Mouse (Mus musculus) lung, embryonic 14.5 days (tissue): ENCODE results near the gene Rhd. TPM values are rescaled to one million over a fixed set of nuclear protein-coding genes. Genes with fewer than 3 reads are reported as not detected.

Experiments
- ATAC-seq: fragments of 200-750 bp; cut with Nextera tagmentation; 2 replicates; pipeline ENCODE4 v1.8.0; 2017; ENCODE audit warnings: mild to moderate bottlenecking, moderate TSS enrichment, moderate library complexity; ENCODE audit not compliant: insufficient read depth
- DNase-seq: peaks from one replicate; pipeline ENCODE4 v3.0.0-alpha.2; 2015
- H3K27ac ChIP-seq: fragments of 300-500 bp; sonication (generic); 2 replicates; pipeline ENCODE4 v1.5.1; 2014; ENCODE audit warnings: low read depth, mild to moderate bottlenecking, moderate library complexity
- H3K27me3 ChIP-seq: fragments of 300-500 bp; sonication (generic); 2 replicates; pipeline ENCODE4 v1.6.1; 2014; ENCODE audit warnings: low read length, control low read depth; ENCODE audit not compliant: insufficient read depth
- H3K36me3 ChIP-seq: fragments of 300-500 bp; sonication (generic); 2 replicates; pipeline ENCODE4 v1.6.1; 2014; ENCODE audit warnings: control low read depth; ENCODE audit not compliant: insufficient read depth
- H3K4me1 ChIP-seq: fragments of 300-500 bp; sonication (generic); 2 replicates; pipeline ENCODE4 v1.6.1; 2014; ENCODE audit warnings: antibody characterized with exemption, control low read depth; ENCODE audit not compliant: insufficient read depth
- H3K4me2 ChIP-seq: fragments of 300-500 bp; sonication (generic); 2 replicates; pipeline ENCODE4 v1.6.1; 2014; ENCODE audit warnings: mild to moderate bottlenecking
- H3K4me3 ChIP-seq: fragments of 300-500 bp; sonication (generic); 2 replicates; pipeline ENCODE4 v1.5.1; 2014; ENCODE audit warnings: low read depth, low read length
- H3K9ac ChIP-seq: fragments of 300-500 bp; sonication (generic); 2 replicates; pipeline ENCODE4 v1.6.1; 2014
- H3K9me3 ChIP-seq: fragments of 300-500 bp; sonication (generic); 2 replicates; pipeline ENCODE4 v1.6.1; 2016; ENCODE audit warnings: low read depth, low read length, control low read depth
- CTCF ChIP-seq: IDR thresholded peaks from 2 replicates; pipeline ENCODE4 v1.5.1; 2016; ENCODE audit warnings: antibody characterized with exemption, low read depth
- WGBS: fragments of 180-500 bp; shearing (Covaris S2); extraction: QIAGEN DNeasy Blood & Tissue Kit; methylation state at CpG from one replicate; pipeline ENCODE4 v1.1.7; 2014; 5-methylcytosine and 5-hydroxymethylcytosine counted together
- polyA plus RNA-seq: library from polyadenylated mRNA; unstranded; fragments of >200 nt; fragmentation: Nextera tagmentation; extraction: Ambion mirVana; gene quantifications from 2 replicates; pipeline ENCODE4 v1.2.1, GENCODE M21; 2014

Rhd gene
- polyA plus RNA-seq, 1 experiment from 2014 or later, result 1.7 TPM

DNA sequence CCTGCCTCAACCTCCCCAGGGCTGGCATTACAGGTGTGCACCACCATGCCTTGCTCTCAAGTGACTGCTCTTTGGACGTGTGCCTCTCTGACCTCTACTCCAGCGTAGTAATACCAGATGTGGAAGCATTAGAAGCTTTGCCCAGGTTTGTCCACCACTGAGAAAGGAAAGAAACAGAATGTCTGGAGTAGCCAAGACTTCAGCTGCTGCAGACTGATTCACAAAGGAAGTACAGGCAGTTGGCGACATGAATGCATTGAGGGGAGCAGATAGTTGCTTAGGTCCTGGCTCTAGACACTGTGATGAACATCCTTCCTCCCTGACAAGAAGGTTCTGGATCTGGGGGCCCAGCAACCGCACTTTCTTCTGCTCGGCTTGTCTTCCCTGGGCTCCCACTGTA lies 8.3 kb upstream of the Rhd start:
- no peak overlapping the region for H3K4me3 ChIP-seq
- no peaks in the 10 kb centered on the region for H3K27me3 ChIP-seq
- ATAC-seq (no peak), DNase-seq (no peak)
- H3K9me3 ChIP-seq, result no peaks in the 10 kb centered on the region
- peak overlapping the region; percentile 50; the same call in 1 of the 2 replicates for H3K27ac ChIP-seq
- H3K4me1 ChIP-seq, result peaks cover 9% of the 10 kb centered on the region
- H3K9ac ChIP-seq, result no peak overlapping the region
- no peak overlapping the region for H3K4me2 ChIP-seq
- WGBS, result 38% methylated on average over 5 of the region's 5 CpGs
- H3K36me3 ChIP-seq, result no peaks in the 10 kb centered on the region
- TF ChIP-seq CTCF, result no peak

DNA sequence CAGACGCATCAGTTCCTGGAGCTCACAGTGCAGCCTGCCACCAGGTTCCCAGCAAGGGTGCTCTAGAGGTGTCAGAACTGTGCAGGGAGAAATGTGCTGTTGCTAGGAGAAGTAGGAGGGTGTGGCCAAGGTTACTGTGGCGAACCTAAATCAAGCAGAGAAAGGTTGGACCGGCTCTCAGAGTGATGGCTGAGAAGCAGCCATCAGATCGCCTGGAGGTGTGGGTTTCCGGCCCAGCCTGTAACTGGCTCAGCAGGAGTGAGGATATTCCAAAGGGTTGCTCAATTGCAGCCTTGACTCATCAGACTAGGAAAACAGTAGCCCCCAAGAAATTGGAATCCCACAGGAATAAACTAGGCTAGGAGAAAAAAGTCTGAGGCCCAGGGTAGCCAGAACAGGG lies 7.8 kb upstream of the Rhd start:
- H3K4me3 ChIP-seq, result no peak overlapping the region
- H3K9ac ChIP-seq, result no peak overlapping the region
- peak; percentile 27 for DNase-seq
- ATAC-seq, result no peak
- peaks cover 9% of the 10 kb centered on the region for H3K4me1 ChIP-seq
- no peaks in the 10 kb centered on the region for H3K9me3 ChIP-seq
- H3K4me2 ChIP-seq, result no peak overlapping the region
- H3K36me3 ChIP-seq, result no peaks in the 10 kb centered on the region
- H3K27me3 ChIP-seq, result no peaks in the 10 kb centered on the region
- peak overlapping the region; percentile 50; the same call in 1 of the 2 replicates for H3K27ac ChIP-seq
- WGBS, result 26% methylated on average over 5 of the region's 5 CpGs
- TF ChIP-seq CTCF, result no peak

GRCm38 (mm10) chr4:134858494-134858893 lies 5.8 kb upstream of the Rhd start:
- H3K36me3 ChIP-seq, result no peaks in the 10 kb centered on the region
- H3K9me3 ChIP-seq, result no peaks in the 10 kb centered on the region
- H3K4me2 ChIP-seq, result no peak overlapping the region
- DNase-seq (no peak), ATAC-seq (no peak)
- no peak overlapping the region for H3K4me3 ChIP-seq
- H3K4me1 ChIP-seq, result peaks cover 4% of the 10 kb centered on the region; the same call in 1 of the 2 replicates
- H3K27me3 ChIP-seq, result no peaks in the 10 kb centered on the region
- no peak overlapping the region for H3K9ac ChIP-seq
- H3K27ac ChIP-seq, result no peak overlapping the region
- WGBS, result 82% methylated on average over 4 of the region's 4 CpGs
- TF ChIP-seq CTCF, result no peak

DNA sequence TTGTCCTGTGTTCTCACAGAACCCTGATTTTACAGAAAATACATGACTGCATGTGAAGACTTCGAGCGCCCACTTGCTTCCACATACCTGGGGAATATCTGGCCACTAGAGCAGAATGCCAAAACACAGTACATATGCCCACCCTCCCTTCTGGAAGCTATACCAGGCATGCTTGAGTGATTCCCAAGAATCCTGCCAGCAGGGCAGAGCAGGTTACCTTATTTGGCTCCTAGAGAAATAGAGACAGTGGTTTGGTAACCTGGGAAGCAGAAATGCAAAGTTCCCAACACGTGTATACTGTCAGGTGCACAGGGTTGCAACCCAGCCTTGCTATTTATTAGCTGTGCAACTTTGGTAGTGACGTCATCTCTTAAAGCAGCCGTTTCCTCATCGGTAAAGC lies 2.5 kb upstream of the Rhd start:
- Histone ChIP-seq H3K9ac (no peak overlapping the region), H3K4me1 (no peaks in the 10 kb centered on the region), H3K27ac (no peak overlapping the region), H3K27me3 (no peaks in the 10 kb centered on the region), H3K4me3 (no peak overlapping the region), H3K36me3 (no peaks in the 10 kb centered on the region), H3K9me3 (no peaks in the 10 kb centered on the region), H3K4me2 (no peak overlapping the region)
- 67% methylated on average over 6 of the region's 6 CpGs for WGBS
- no peak for TF ChIP-seq CTCF
- ATAC-seq (no peak), DNase-seq (no peak)

DNA sequence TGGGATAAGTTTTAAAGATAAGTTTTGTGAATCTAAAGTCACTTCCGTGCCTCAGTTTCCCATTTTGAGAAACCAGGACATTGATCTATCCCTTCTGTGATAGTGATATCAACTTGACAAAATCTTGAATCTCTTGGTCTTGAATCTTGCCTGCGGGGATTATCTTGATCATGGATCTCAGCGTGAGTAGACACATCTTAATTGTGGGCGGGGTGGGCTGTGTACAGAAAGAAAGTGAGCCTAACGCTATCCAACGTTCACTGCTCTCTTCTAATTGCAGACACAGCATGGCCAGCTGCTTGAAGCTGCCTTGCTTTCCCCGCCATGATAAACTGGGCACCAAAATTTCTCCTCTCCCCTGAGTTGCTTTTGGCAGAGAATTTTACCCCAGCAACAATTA lies 1.3 kb upstream of the Rhd start:
- DNase-seq, result no peak
- ATAC-seq, result no peak
- Histone ChIP-seq H3K9me3 (no peaks in the 10 kb centered on the region), H3K4me1 (no peaks in the 10 kb centered on the region), H3K27ac (no peak overlapping the region), H3K4me3 (no peak overlapping the region), H3K36me3 (no peaks in the 10 kb centered on the region), H3K4me2 (no peak overlapping the region), H3K9ac (no peak overlapping the region), H3K27me3 (no peaks in the 10 kb centered on the region)
- WGBS, result 77% methylated on average over 7 of the region's 7 CpGs
- no peak for TF ChIP-seq CTCF

- H3K27ac ChIP-seq, result no peak overlapping the region; the same call in 1 of the 2 replicates
- 0 out of 2 replicates have a peak, but pooled peaks cover 3% of the 10 kb centered on the region for H3K4me1 ChIP-seq
- H3K4me2 ChIP-seq, result no peak overlapping the region; the same call in 1 of the 2 replicates
- ATAC-seq (no peak), DNase-seq (peak; percentile 17)
- TF ChIP-seq CTCF, result no peak
- peaks cover 21% of the 10 kb centered on the region for H3K27me3 ChIP-seq
- no peaks in the 10 kb centered on the region for H3K36me3 ChIP-seq
- WGBS, result 48% methylated on average over 6 of the region's 6 CpGs
- peak overlapping the region; percentile 17; the same call in 1 of the 2 replicates for H3K4me3 ChIP-seq
- no peak overlapping the region for H3K9ac ChIP-seq
- H3K9me3 ChIP-seq, result no peaks in the 10 kb centered on the region
Observed at GRCm38 (mm10) chr4:134865340-134865739, 1.0 kb downstream of the Rhd start.

DNA sequence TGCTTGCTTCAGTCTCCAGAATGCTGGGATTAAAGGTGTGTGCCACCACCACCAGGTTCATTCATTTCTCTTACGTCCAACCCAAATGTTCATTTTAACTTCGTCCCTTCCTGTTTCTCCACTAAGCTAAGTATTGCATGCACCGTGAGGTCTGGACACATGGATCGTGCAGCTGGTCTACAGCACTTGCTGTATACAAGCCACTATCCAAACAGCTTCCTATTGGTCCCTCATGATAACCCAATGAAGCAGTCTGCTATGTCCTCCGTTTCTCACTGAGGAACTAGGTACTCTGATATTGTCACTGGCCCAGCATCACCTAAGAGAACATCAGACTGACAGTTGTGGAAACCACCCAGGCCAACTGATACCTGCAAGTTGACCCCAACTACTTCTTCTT lies 1.5 kb downstream of the Rhd start:
- H3K36me3 ChIP-seq, result no peaks in the 10 kb centered on the region
- no peak for ATAC-seq
- no peak overlapping the region for H3K27ac ChIP-seq
- H3K4me1 ChIP-seq, result 0 out of 2 replicates have a peak, but pooled peaks cover 3% of the 10 kb centered on the region
- TF ChIP-seq CTCF, result no peak
- no peak for DNase-seq
- H3K9me3 ChIP-seq, result no peaks in the 10 kb centered on the region
- H3K4me3 ChIP-seq, result peak overlapping the region; percentile 9; the same call in 1 of the 2 replicates
- H3K4me2 ChIP-seq, result no peak overlapping the region; the same call in 1 of the 2 replicates
- H3K27me3 ChIP-seq, result peaks cover 22% of the 10 kb centered on the region
- H3K9ac ChIP-seq, result no peak overlapping the region
- 85% methylated on average over 5 of the region's 5 CpGs for WGBS
